Mouse (Mus musculus) MEL-GATA-1-ER (cell line): ENCODE measurements at regions not wholly inside any gene's neighbourhood (a gene's known extent, or its start where the extent isn't known, plus 50 kb on each side); places are given as distances from the start of the nearest gene placed in this dataset.
"Not testable (repeated sequence)": the region's sequence is repeated elsewhere in the genome, so short reads cannot be mapped to it uniquely, and the experiment has no call there.

Experiments used
- DNase-seq: peaks from one replicate; pipeline ENCODE4 v3.0.0-alpha.2; 2012; ENCODE audit warnings: low read depth; ENCODE audit errors: extremely low read depth

- DNase-seq, result no peak
Observed at GRCm38 (mm10) chr4:93579343-93579742, 244.0 kb upstream of the Tusc1 start.

DNA sequence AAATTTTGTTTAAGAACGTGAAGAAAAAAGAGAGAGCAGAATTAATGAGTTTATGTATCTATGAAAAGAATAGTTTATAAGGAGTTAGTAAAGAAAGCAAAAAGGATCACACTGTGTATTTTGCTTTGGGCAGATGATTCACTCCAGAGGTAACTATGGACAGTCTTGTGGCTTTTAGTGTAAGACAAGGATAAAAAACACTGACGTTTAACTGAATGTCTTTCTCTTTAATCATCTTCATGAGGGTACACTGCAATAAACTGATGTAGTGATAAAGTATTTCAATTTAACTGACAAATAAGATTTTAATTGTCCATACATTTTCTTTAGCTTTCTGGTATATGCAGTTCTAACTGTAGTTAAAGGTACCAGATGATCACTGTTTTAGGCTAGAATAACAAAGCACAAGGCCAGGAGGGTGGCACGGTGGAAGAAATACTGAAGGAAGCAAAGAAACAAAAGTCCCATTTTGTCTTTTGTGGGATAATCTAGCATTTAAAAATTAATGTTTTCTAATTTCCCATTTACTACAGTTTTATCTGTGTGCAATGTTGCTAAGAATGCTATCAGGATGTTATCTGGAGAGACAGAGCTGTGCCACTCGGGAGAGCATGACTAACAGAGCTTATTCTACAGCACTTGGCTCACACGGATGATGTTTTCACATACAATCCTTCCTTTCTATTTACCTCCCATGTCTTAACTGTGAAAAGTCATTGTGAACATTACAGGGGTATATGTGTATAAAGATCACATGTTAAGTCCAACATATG is 232.4 kb upstream of the Tusc1 start:
- DNase-seq, result no peak

DNA sequence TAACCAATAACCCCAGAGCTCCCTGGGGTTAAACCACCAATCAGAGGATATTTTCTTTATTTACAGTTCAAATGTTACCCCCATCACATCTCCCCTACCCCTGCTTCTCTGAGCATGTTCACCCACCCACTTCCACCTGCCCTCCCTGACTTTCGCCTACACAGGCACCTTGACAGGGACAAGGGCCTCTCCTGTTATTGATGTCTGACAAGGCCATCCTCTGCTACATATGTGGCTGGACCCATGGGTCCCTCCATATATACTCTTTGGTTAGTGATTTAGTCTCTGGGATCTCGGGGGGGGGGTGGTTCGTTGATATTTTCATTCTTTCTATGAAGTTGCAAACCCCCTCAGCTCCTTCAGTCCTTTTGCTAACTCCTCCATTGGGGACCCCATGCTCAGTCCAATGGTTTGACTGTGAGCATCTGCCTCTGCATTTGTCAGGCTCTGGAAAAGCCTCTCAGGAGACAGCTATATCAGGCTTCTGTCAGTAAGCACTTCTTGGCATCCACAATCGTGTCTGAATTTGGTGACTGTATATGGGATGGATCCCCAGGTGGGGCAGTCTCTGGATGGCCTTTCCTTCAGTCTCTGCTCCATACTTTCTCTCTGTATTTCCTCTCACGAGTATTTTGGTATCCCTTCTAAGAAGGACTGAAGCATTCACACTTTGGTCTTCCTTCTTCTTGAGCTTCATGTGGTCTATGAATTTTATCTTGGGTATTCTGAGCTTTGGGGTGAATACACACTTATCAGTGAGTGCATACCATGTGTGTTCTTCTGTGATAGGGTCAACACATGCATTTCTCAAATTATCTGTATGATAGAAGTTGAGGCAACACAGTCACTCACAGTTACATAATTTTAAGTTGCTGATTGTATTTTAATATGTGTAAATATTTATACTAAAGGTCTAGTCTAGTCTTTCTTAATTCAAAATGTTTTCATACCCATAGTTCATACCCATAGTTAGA is 220.8 kb upstream of the Tusc1 start:
- DNase-seq, result peak; percentile 32

DNA sequence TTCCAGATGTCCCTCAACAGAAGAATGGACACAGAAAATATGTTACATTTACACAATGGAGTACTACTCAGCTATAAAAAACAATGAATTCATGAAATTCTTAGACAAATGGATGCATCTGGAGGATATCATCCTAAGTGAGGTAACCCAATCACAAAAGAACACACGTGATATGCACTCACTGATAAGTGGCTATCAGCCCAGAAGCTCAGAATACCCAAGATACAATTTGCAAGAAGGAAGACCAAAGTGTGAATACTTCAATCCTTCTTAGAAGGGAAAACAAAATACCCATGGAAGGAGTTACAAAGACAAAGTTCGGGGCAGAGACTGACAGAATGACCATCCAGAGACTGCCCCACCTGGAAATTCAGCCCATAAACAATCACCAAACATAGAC is 219.9 kb upstream of the Tusc1 start:
- not testable (repeated sequence) for DNase-seq

DNA sequence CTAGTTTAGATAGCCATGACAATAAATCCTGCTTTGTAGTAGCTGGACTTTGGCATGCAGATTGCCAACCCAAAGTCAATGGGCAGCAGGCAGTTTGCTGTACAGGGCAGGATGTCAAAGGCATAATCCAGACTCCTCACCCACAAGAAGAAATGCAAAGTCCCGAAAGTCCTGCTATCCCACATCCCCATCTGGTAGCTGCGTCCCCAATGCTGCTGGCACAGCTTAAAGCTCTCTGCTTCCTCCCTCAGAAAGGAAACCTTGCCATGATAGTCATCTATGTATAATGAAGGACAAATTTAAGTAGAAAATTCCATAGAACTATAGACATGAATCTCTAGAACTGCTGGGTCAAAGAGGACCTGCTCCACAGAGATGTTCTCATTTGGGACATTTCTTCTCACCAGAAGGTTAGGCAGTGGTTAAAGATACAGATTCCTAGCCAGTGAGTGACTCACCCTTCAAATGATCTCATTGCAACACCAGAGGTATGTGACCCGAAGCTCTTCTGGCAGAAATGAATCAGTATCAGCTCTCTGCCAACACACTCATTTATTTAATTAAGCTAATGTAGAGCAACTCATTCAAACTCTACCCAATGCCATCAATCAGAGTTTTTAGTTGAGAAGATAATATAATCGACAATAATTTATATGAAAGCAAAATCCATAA is 217.3 kb upstream of the Tusc1 start:
- DNase-seq, result no peak

GRCm38 (mm10) chr4:93551086-93551485 is 215.8 kb upstream of the Tusc1 start:
- DNase-seq, result no peak

- peak; percentile 95 for DNase-seq
Observed at GRCm38 (mm10) chr4:93540588-93540987, 205.3 kb upstream of the Tusc1 start.

DNA sequence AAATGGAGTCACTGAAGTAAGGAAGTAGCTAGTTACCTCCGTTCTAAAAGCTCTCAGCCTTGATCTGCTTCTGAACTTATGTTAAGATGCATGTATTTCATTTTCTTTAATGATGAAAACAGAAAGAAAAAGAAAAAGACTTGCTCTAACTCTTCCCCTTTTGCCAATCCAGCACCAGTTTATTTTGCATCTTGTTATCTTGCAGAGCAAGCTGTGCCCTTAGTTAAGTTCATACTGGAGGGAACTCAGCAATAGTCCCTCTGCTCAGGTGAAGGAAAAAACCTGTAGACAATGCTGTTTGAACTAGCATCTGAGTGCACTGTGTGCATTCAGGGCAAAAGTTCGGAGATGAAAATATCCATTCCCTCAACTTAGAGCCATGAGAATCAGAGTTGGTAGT is 192.1 kb upstream of the Tusc1 start:
- peak; percentile 31 for DNase-seq

GRCm38 (mm10) chr4:93520454-93521100 is 185.3 kb upstream of the Tusc1 start:
- peak; percentile 89 for DNase-seq

- DNase-seq, result no peak
Observed at GRCm38 (mm10) chr4:93518925-93519324, 183.6 kb upstream of the Tusc1 start.

DNA sequence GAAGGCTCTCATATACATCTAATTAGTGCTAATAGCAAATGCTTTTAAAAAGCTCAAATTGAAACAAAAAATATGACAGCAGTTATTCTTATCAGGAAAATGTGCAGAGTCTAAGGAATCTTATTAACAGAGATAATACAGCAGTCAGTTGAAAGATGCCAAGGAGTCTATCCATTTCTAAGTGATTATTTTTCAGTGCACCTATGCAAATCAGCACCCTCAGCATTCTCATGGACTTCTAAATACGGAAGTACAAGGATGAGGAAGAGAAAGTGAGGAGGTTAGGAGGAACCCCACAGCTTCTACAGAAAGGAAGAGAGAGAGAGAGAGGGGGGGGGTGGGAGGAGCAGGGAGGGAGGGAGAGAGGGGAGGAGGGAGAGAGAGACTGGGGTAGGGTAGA is 175.5 kb upstream of the Tusc1 start:
- peak; percentile 48 for DNase-seq

DNA sequence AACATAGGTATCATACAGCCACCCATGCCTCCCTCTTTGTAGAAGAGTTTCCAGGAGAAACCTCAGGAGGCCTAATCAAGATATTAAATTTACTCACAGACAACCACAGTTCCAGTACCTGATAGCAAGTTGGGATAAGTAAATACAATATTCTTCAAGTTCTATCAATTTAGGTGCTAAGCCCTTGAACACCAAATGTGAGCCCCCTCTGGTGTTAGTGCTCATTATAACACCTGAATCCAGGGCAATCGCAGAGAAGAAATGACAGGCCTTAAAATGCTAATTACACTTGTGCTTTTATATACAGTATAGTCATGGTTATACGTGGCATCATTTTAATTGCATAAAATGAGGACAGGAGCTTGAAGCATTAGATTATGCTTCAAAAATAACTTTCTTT is 161.6 kb upstream of the Tusc1 start:
- DNase-seq, result no peak

GRCm38 (mm10) chr4:93494319-93494718 is 159.0 kb upstream of the Tusc1 start:
- DNase-seq, result no peak

DNA sequence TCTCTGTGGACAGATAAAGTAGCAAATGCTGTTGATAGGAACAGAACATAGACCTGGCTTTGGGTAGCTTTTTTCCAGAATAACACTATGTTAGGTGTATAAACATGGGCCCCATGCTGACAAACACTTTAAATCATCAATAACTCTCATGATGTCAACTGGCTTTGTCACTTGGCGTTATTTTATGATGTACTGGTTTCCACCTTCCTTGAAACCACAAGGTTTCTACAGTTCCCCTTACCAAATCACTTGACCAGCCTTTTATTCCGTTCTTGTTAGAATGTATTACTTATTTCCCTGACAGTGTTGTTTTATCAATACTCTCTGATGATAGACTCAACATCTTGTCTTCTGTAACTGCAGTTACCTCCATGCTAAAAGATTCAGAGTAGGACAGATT is 158.6 kb upstream of the Tusc1 start:
- no peak for DNase-seq

DNA sequence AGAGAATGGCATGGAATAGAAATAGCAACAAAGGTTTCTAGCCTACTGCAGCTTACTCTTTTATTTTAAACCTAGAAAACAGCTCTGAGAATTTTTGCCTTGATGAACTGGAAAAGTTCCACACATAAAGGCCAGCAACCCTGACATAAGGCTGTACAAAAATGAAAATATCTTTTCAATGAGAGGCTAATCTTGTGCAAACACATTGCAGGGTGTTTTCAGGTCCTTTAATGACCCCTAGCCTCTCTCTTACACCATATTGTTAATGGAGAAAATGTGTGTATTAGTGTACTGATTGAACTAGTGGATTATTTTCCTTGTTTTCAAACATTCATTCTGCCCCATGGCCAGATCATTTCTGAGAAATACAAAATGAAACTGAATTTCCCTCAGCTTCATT is 158.0 kb upstream of the Tusc1 start:
- DNase-seq, result no peak

GRCm38 (mm10) chr4:93488570-93488969 is 153.3 kb upstream of the Tusc1 start:
- DNase-seq, result no peak

GRCm38 (mm10) chr4:93486455-93486854 is 151.1 kb upstream of the Tusc1 start:
- no peak for DNase-seq

GRCm38 (mm10) chr4:93481247-93481646 is 145.9 kb upstream of the Tusc1 start:
- peak; percentile 99 for DNase-seq

- DNase-seq, result no peak
Observed at GRCm38 (mm10) chr4:93477189-93477767, 142.0 kb upstream of the Tusc1 start.

DNA sequence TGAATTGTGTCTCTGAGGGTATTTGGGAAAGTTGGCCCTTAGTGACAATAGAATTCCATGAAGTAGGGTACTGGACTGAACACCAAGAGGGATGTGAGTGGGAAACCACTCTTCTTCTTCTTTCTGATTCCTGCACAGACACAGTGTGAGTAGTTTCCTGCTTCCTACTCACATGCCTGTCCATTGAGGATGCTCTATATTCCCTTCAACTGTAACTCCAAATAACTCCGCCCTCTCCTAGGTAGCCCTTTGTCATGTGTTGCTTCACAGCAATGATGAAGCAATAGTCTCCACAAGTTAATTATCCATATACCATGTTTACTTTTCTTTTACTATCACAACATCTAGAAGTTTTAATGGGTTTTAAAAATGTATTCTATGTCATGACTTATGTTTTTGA is 132.7 kb upstream of the Tusc1 start:
- DNase-seq, result no peak

- DNase-seq, result no peak
Observed at GRCm38 (mm10) chr4:93467424-93467823, 132.1 kb upstream of the Tusc1 start.
